Mouse (Mus musculus): ENCODE data around the gene Rps6ka6. TPM values are rescaled to one million over a fixed set of nuclear protein-coding genes. Genes with fewer than 3 reads are reported as not detected.

The Rps6ka6 gene
- polyA plus RNA-seq (2014; fragmentation: Nextera tagmentation; extraction: Ambion mirVana), result 65.5 and 75.6 TPM in 2 replicates

GRCm38 (mm10) chrX:111537859-111538258 is at the start of gene Rps6ka6:
Gene Rps6ka6, minus strand, starts transcription at chrX:111537959.
- Histone ChIP-seq H3K4me3 (ENCODE audit: low read depth, low read length) (no peak within 1 kb of the TSS), H3K4me2 (no peak within 1 kb of the TSS), H3K36me3 (ENCODE audit: control insufficient read depth, insufficient read depth, low read length) (no peaks in the 10 kb centered on the region), H3K4me1 (ENCODE audit: control insufficient read depth, insufficient read depth, low read length) (no peaks in the 10 kb centered on the region), H3K27me3 (ENCODE audit: control insufficient read depth, insufficient read depth, low read length) (no peaks in the 10 kb centered on the region), H3K9ac (ENCODE audit: low read length) (no peak within 1 kb of the TSS), H3K27ac (ENCODE audit: low read depth, low read length) (no peak within 1 kb of the TSS), H3K9me3 (ENCODE audit: control insufficient read depth, low read length) (no peaks in the 10 kb centered on the region)
- 73% methylated on average over 10 of the region's 10 CpGs for WGBS
- DNase-seq (ENCODE audit: low spot score, missing footprints) (no peak), ATAC-seq (ENCODE audit: low FRiP score) (no peak)

- H3K4me1 ChIP-seq (ENCODE audit: control insufficient read depth, insufficient read depth, low read length), result no peaks in the 10 kb centered on the region
- H3K27me3 ChIP-seq (ENCODE audit: control insufficient read depth, insufficient read depth, low read length), result no peaks in the 10 kb centered on the region
- H3K4me3 ChIP-seq (ENCODE audit: low read depth, low read length), result no peak overlapping the region
- 87% methylated on average over 2 of the region's 2 CpGs for WGBS
- no peak overlapping the region for H3K27ac ChIP-seq (ENCODE audit: low read depth, low read length)
- no peak overlapping the region for H3K9ac ChIP-seq (ENCODE audit: low read length)
- no peak for DNase-seq (ENCODE audit: low spot score, missing footprints)
- H3K9me3 ChIP-seq (ENCODE audit: control insufficient read depth, low read length), result no peaks in the 10 kb centered on the region
- ATAC-seq (ENCODE audit: low FRiP score), result no peak
- no peak overlapping the region for H3K4me2 ChIP-seq
- no peaks in the 10 kb centered on the region for H3K36me3 ChIP-seq (ENCODE audit: control insufficient read depth, insufficient read depth, low read length)
Measured at GRCm38 (mm10) chrX:111577044-111577443, 39.3 kb upstream of the Rps6ka6 start.

- no peak for ATAC-seq (ENCODE audit: low FRiP score)
- WGBS, result 83% methylated on average over 1 of the region's 1 CpGs
- no peak overlapping the region for H3K4me3 ChIP-seq (ENCODE audit: low read depth, low read length)
Measured at GRCm38 (mm10) chrX:111518206-111518605, 19.6 kb downstream of the Rps6ka6 start.

GRCm38 (mm10) chrX:111463565-111464093 is 74.1 kb downstream of the Rps6ka6 start:
- Histone ChIP-seq H3K9me3 (ENCODE audit: control insufficient read depth, low read length) (no peaks in the 10 kb centered on the region), H3K27ac (ENCODE audit: low read depth, low read length) (no peak overlapping the region; the same call in 1 of the 2 replicates), H3K4me3 (ENCODE audit: low read depth, low read length) (peak overlapping the region; percentile 59), H3K36me3 (ENCODE audit: control insufficient read depth, insufficient read depth, low read length) (no peaks in the 10 kb centered on the region), H3K27me3 (ENCODE audit: control insufficient read depth, insufficient read depth, low read length) (no peaks in the 10 kb centered on the region), H3K4me2 (peak overlapping the region; percentile 45), H3K4me1 (ENCODE audit: control insufficient read depth, insufficient read depth, low read length) (no peaks in the 10 kb centered on the region), H3K9ac (ENCODE audit: low read length) (peak overlapping the region; percentile 67)
- ATAC-seq (ENCODE audit: low FRiP score) (peak; percentile 45), DNase-seq (ENCODE audit: low spot score, missing footprints) (no peak)
- WGBS, result 18% methylated on average over 11 of the region's 12 CpGs

More at GRCm38 (mm10) chrX:111518206-111518605, 19.6 kb downstream of the Rps6ka6 start:
- Histone ChIP-seq H3K9me3 (ENCODE audit: control insufficient read depth, low read length) (no peaks in the 10 kb centered on the region), H3K4me2 (no peak overlapping the region), H3K4me1 (ENCODE audit: control insufficient read depth, insufficient read depth, low read length) (no peaks in the 10 kb centered on the region), H3K9ac (ENCODE audit: low read length) (no peak overlapping the region), H3K27ac (ENCODE audit: low read depth, low read length) (no peak overlapping the region), H3K36me3 (ENCODE audit: control insufficient read depth, insufficient read depth, low read length) (no peaks in the 10 kb centered on the region), H3K27me3 (ENCODE audit: control insufficient read depth, insufficient read depth, low read length) (no peaks in the 10 kb centered on the region)
- no peak for DNase-seq (ENCODE audit: low spot score, missing footprints)

- H3K9ac ChIP-seq (ENCODE audit: low read length), result peak overlapping the region; percentile 67
- H3K27me3 ChIP-seq (ENCODE audit: control insufficient read depth, insufficient read depth, low read length), result no peaks in the 10 kb centered on the region
- H3K4me2 ChIP-seq, result peak overlapping the region; percentile 45
- H3K4me1 ChIP-seq (ENCODE audit: control insufficient read depth, insufficient read depth, low read length), result no peaks in the 10 kb centered on the region
- peak; percentile 94 for ATAC-seq (ENCODE audit: low FRiP score)
- no peaks in the 10 kb centered on the region for H3K36me3 ChIP-seq (ENCODE audit: control insufficient read depth, insufficient read depth, low read length)
- peak overlapping the region; percentile 59 for H3K4me3 ChIP-seq (ENCODE audit: low read depth, low read length)
- 15% methylated on average over 34 of the region's 72 CpGs for WGBS
- no peaks in the 10 kb centered on the region for H3K9me3 ChIP-seq (ENCODE audit: control insufficient read depth, low read length)
- peak; percentile 92 for DNase-seq (ENCODE audit: low spot score, missing footprints)
- H3K27ac ChIP-seq (ENCODE audit: low read depth, low read length), result peak overlapping the region; percentile 45; the same call in 1 of the 2 replicates
Measured at GRCm38 (mm10) chrX:111462833-111463564, 74.8 kb downstream of the Rps6ka6 start.

GRCm38 (mm10) chrX:111462495-111462832 is 75.3 kb downstream of the Rps6ka6 start:
- DNase-seq (ENCODE audit: low spot score, missing footprints) (no peak), ATAC-seq (ENCODE audit: low FRiP score) (peak; percentile 68)
- H3K27ac ChIP-seq (ENCODE audit: low read depth, low read length), result peak overlapping the region; percentile 45; the same call in 1 of the 2 replicates

GRCm38 (mm10) chrX:111462092-111462491 is 75.7 kb downstream of the Rps6ka6 start:
- H3K27me3 ChIP-seq (ENCODE audit: control insufficient read depth, insufficient read depth, low read length), result no peaks in the 10 kb centered on the region
- peak overlapping the region; percentile 59 for H3K4me3 ChIP-seq (ENCODE audit: low read depth, low read length)
- H3K36me3 ChIP-seq (ENCODE audit: control insufficient read depth, insufficient read depth, low read length), result no peaks in the 10 kb centered on the region
- no peaks in the 10 kb centered on the region for H3K9me3 ChIP-seq (ENCODE audit: control insufficient read depth, low read length)
- H3K27ac ChIP-seq (ENCODE audit: low read depth, low read length), result no peak overlapping the region
- H3K4me2 ChIP-seq, result peak overlapping the region; percentile 45
- H3K4me1 ChIP-seq (ENCODE audit: control insufficient read depth, insufficient read depth, low read length), result no peaks in the 10 kb centered on the region
- no peak for ATAC-seq (ENCODE audit: low FRiP score)
- 15% methylated on average over 8 of the region's 8 CpGs for WGBS
- DNase-seq (ENCODE audit: low spot score, missing footprints), result peak; percentile 80
- H3K9ac ChIP-seq (ENCODE audit: low read length), result peak overlapping the region; percentile 67

More at GRCm38 (mm10) chrX:111462495-111462832, 75.3 kb downstream of the Rps6ka6 start:
- no peaks in the 10 kb centered on the region for H3K27me3 ChIP-seq (ENCODE audit: control insufficient read depth, insufficient read depth, low read length)
- H3K4me1 ChIP-seq (ENCODE audit: control insufficient read depth, insufficient read depth, low read length), result no peaks in the 10 kb centered on the region
- peak overlapping the region; percentile 59 for H3K4me3 ChIP-seq (ENCODE audit: low read depth, low read length)
- H3K4me2 ChIP-seq, result peak overlapping the region; percentile 45
- no peaks in the 10 kb centered on the region for H3K36me3 ChIP-seq (ENCODE audit: control insufficient read depth, insufficient read depth, low read length)
- WGBS, result 22% methylated on average over 18 of the region's 21 CpGs
- H3K9me3 ChIP-seq (ENCODE audit: control insufficient read depth, low read length), result no peaks in the 10 kb centered on the region
- peak overlapping the region; percentile 67 for H3K9ac ChIP-seq (ENCODE audit: low read length)

GRCm38 (mm10) chrX:111460166-111460565 is 77.6 kb downstream of the Rps6ka6 start:
- no peak overlapping the region for H3K4me2 ChIP-seq
- no peaks in the 10 kb centered on the region for H3K27me3 ChIP-seq (ENCODE audit: control insufficient read depth, insufficient read depth, low read length)
- no peaks in the 10 kb centered on the region for H3K9me3 ChIP-seq (ENCODE audit: control insufficient read depth, low read length)
- H3K27ac ChIP-seq (ENCODE audit: low read depth, low read length), result no peak overlapping the region
- H3K9ac ChIP-seq (ENCODE audit: low read length), result no peak overlapping the region
- H3K4me1 ChIP-seq (ENCODE audit: control insufficient read depth, insufficient read depth, low read length), result no peaks in the 10 kb centered on the region
- no peak for DNase-seq (ENCODE audit: low spot score, missing footprints)
- no peak overlapping the region for H3K4me3 ChIP-seq (ENCODE audit: low read depth, low read length)
- no peaks in the 10 kb centered on the region for H3K36me3 ChIP-seq (ENCODE audit: control insufficient read depth, insufficient read depth, low read length)
- no peak for ATAC-seq (ENCODE audit: low FRiP score)

- no peak overlapping the region for H3K27ac ChIP-seq (ENCODE audit: low read depth, low read length)
- no peaks in the 10 kb centered on the region for H3K4me1 ChIP-seq (ENCODE audit: control insufficient read depth, insufficient read depth, low read length)
- no peak for DNase-seq (ENCODE audit: low spot score, missing footprints)
- no peak for ATAC-seq (ENCODE audit: low FRiP score)
- H3K36me3 ChIP-seq (ENCODE audit: control insufficient read depth, insufficient read depth, low read length), result no peaks in the 10 kb centered on the region
- no peak overlapping the region for H3K9ac ChIP-seq (ENCODE audit: low read length)
- H3K4me3 ChIP-seq (ENCODE audit: low read depth, low read length), result no peak overlapping the region
- no peak overlapping the region for H3K4me2 ChIP-seq
- no peaks in the 10 kb centered on the region for H3K27me3 ChIP-seq (ENCODE audit: control insufficient read depth, insufficient read depth, low read length)
- H3K9me3 ChIP-seq (ENCODE audit: control insufficient read depth, low read length), result no peaks in the 10 kb centered on the region
Measured at GRCm38 (mm10) chrX:111436571-111436970, 101.2 kb downstream of the Rps6ka6 start.

Measured in midbrain, embryonic 11.5 days (tissue).